Mouse (Mus musculus) midbrain, embryonic 14.5 days (tissue): ENCODE measurements around the gene Chaf1a. TPM values are rescaled to one million over a fixed set of nuclear protein-coding genes. Genes with fewer than 3 reads are reported as not detected.

ENCODE experiments used
- ATAC-seq: fragments of 200-750 bp; cut with Nextera tagmentation; 2 replicates; pipeline ENCODE4 v1.8.0; 2017; ENCODE audit warnings: moderate number of reproducible peaks, moderate library complexity; ENCODE audit not compliant: low FRiP score, low TSS enrichment
- DNase-seq: peaks from one replicate; pipeline ENCODE4 v3.0.0-alpha.2; 2015
- H3K27ac ChIP-seq: fragments of 300-500 bp; sonication (generic); replicated peaks from 2 replicates; pipeline ENCODE4 v1.5.1; 2014; ENCODE audit warnings: mild to moderate bottlenecking, low read depth, low read length, moderate library complexity
- H3K27me3 ChIP-seq: fragments of 300-500 bp; sonication (generic); 2 replicates; pipeline ENCODE4 v1.6.1; 2014; ENCODE audit warnings: low read length, control low read depth, mixed read lengths; ENCODE audit not compliant: control insufficient read depth, insufficient read depth
- H3K36me3 ChIP-seq: fragments of 300-500 bp; sonication (generic); 2 replicates; pipeline ENCODE4 v1.6.1; 2014; ENCODE audit warnings: low read length, control low read depth; ENCODE audit not compliant: control insufficient read depth, insufficient read depth
- H3K4me1 ChIP-seq: fragments of 300-500 bp; sonication (generic); 2 replicates; pipeline ENCODE4 v1.6.1; 2014; ENCODE audit warnings: mild to moderate bottlenecking, antibody characterized with exemption, low read length, control low read depth; ENCODE audit not compliant: control insufficient read depth, insufficient read depth
- H3K4me2 ChIP-seq: fragments of 300-500 bp; sonication (generic); 2 replicates; pipeline ENCODE4 v1.6.1; 2014; ENCODE audit warnings: mild to moderate bottlenecking, low read length, moderate library complexity
- H3K4me3 ChIP-seq: fragments of 300-500 bp; sonication (generic); replicated peaks from 2 replicates; pipeline ENCODE4 v1.5.1; 2014; ENCODE audit warnings: low read depth, low read length
- H3K9ac ChIP-seq: fragments of 300-500 bp; sonication (generic); replicated peaks from 2 replicates; pipeline ENCODE4 v1.6.1; 2014; ENCODE audit warnings: mild to moderate bottlenecking, low read length, moderate library complexity
- H3K9me3 ChIP-seq: fragments of 300-500 bp; sonication (generic); 2 replicates; pipeline ENCODE4 v1.6.1; 2016; ENCODE audit warnings: low read length, control low read depth, mixed read lengths; ENCODE audit not compliant: control insufficient read depth
- WGBS: fragments of 180-500 bp; shearing (Covaris S2); extraction: QIAGEN DNeasy Blood & Tissue Kit; methylation state at CpG from one replicate; pipeline ENCODE4 v1.1.7; 2014; 5-methylcytosine and 5-hydroxymethylcytosine counted together
- polyA plus RNA-seq: library from polyadenylated mRNA; unstranded; fragments of >200 nt; fragmentation: Nextera tagmentation; extraction: Ambion mirVana; gene quantifications from 2 replicates; pipeline ENCODE4 v1.2.1, GENCODE M21; 2014

Chaf1a gene
- polyA plus RNA-seq, 1 experiment from 2014 or later = 4.8 TPM

DNA sequence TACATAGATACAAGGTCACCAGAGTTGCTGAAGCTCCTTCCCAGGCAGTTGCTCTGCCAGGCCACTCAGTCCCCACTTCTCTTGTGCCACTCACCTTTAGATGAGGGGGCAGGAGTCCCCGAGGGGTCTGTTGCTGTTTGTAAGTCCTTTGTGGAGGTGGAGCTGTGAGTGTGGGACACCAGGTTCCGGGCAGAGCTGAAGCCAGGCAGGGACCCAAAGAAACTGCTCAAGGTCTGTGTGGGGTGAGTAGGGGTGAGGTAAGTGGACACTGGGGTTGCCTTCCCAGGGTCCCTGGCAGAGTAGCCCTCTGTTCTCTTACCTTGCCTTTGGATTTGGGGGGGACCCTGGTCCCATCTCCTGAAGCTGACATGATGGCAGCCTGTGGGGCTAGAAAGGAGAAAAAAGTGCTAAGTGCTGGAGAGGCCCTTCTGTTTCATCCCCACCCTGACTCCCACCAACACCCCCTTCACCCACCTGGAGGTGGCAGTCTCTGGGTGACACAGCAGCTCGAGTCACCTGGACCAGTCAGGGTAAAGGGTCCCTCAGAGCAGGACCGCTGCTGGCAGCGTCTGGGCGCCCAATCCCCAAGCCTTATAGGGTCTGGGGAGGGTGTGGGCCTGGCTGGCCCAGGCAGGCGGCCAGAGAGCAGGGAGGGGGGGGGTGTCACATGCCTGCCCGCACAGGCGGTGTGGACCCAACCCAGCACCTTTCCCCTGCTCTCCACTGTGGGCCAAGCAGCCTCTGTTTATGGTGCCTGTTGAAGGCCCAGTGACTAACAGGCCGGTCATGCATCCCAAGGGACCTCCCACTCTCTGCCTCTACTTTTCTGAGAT lies 69.2 kb downstream of the Chaf1a start, which contains the start of gene Plin4:
Gene Plin4, minus strand, starts transcription at position 585 of the 833 bp plus-strand sequence.
- H3K27me3 ChIP-seq = no peaks in the 10 kb centered on the region
- H3K9me3 ChIP-seq = no peaks in the 10 kb centered on the region
- 64% methylated on average over 10 of the region's 10 CpGs for WGBS
- no peaks in the 10 kb centered on the region for H3K4me1 ChIP-seq
- no peak within 1 kb of the TSS for H3K27ac ChIP-seq
- no peak within 1 kb of the TSS for H3K4me2 ChIP-seq
- H3K9ac ChIP-seq = no peak within 1 kb of the TSS
- H3K36me3 ChIP-seq = no peaks in the 10 kb centered on the region
- ATAC-seq (no peak), DNase-seq (no peak)
- no peak within 1 kb of the TSS for H3K4me3 ChIP-seq

DNA sequence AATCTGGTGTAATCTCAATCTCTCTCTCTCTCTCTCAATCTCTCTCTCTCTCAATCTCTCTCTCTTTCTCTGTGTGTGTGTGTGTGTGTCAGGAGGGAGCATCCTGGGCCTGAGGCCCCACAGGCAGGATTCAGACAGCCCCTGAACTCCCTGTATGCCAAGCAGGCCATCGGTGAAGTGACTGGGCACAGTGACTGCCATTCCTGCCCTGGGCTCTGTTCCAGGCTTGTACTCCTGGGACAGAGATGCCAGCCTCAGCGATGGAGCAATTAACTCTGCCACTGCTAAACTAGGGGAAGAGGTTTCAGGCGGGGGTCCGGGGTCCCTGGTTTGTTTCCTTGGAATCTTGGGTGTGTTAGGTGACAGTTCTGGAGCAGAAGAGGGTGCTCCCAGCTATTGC lies 70.3 kb downstream of the Chaf1a start:
- no peak for ATAC-seq
- no peaks in the 10 kb centered on the region for H3K36me3 ChIP-seq
- H3K4me2 ChIP-seq = no peak overlapping the region
- WGBS = 62% methylated on average over 4 of the region's 4 CpGs
- no peaks in the 10 kb centered on the region for H3K27me3 ChIP-seq
- H3K4me3 ChIP-seq = no peak overlapping the region
- no peak overlapping the region for H3K9ac ChIP-seq
- no peak for DNase-seq
- 0 out of 2 replicates have a peak overlapping the region, but pooled peaks have one; percentile 5 for H3K27ac ChIP-seq
- H3K4me1 ChIP-seq = no peaks in the 10 kb centered on the region
- no peaks in the 10 kb centered on the region for H3K9me3 ChIP-seq

DNA sequence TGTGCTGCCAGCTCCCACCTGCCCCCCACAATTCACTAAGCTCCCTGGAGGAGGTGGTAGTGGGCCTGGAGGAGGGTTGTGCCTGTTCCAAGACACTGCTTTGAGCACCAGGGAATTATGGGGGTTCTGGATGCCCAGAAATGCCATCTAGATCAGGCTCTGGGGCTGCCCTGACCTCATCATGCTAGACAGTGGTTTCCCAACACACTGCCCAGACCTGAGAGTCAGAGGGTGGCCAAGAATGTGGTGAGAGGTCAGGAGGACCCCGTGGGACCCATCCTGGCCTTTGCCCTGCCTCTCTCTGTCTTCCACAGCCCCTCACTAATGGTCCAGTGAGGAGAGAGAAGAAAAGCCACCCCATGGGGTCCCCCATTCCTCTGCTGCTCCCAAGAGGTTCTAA lies 70.8 kb downstream of the Chaf1a start:
- DNase-seq (no peak), ATAC-seq (no peak)
- 0 out of 2 replicates have a peak overlapping the region, but pooled peaks have one; percentile 5 for H3K27ac ChIP-seq
- H3K36me3 ChIP-seq = no peaks in the 10 kb centered on the region
- WGBS = 77% methylated on average over 1 of the region's 1 CpGs
- no peaks in the 10 kb centered on the region for H3K4me1 ChIP-seq
- H3K9ac ChIP-seq = no peak overlapping the region
- H3K9me3 ChIP-seq = no peaks in the 10 kb centered on the region
- H3K27me3 ChIP-seq = no peaks in the 10 kb centered on the region
- no peak overlapping the region for H3K4me3 ChIP-seq
- H3K4me2 ChIP-seq = no peak overlapping the region

DNA sequence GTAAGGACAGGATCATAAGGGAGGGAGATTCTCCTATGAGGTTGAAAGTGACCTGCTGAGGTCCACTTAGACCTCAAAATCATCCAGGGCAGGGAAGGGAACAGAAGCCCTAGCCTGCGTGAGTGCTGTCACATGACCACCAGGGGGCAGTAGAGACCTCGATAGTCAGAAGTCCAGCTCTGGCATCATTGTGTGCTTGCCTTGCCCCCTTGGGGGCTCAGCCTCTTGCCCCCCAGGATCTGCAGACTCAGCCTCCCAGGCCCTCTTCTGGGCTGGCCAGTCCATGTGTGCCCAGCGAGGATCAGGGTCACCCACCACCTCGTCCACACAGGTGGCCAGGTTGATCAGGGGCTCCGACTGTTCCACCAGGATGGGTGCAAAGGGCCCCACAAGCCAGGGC lies 71.6 kb downstream of the Chaf1a start:
- H3K9me3 ChIP-seq = no peaks in the 10 kb centered on the region
- 44% methylated on average over 5 of the region's 5 CpGs for WGBS
- no peak overlapping the region for H3K4me3 ChIP-seq
- peaks cover under 1% of the 10 kb centered on the region; the same call in 1 of the 2 replicates for H3K27me3 ChIP-seq
- no peak overlapping the region for H3K27ac ChIP-seq
- ATAC-seq (peak; percentile 39; the same call in 1 of the 2 replicates), DNase-seq (peak; percentile 88)
- no peaks in the 10 kb centered on the region for H3K36me3 ChIP-seq
- H3K4me1 ChIP-seq = no peaks in the 10 kb centered on the region
- H3K9ac ChIP-seq = no peak overlapping the region
- H3K4me2 ChIP-seq = no peak overlapping the region

DNA sequence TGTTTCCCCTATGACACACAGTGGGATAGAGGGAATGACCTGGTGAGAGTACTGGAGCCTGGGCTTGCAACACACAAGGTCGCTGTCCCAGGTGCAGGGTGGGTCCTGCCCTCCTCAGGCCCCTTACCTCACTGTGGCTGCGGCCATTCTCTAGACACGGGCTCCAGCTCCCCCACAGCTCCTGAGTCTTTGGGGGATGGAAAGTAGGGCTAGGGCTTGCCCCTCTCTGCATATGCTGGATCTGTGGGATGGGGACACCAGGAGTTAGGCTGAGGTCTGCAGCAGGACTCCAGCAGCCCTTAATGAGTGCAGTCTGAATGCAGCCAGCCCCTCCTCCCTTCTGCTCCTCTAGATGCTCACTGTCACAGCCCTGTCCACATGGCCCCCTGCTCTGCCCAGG lies 72.5 kb downstream of the Chaf1a start:
- no peak for ATAC-seq
- DNase-seq = no peak
- peaks cover 6% of the 10 kb centered on the region; the same call in 1 of the 2 replicates for H3K27me3 ChIP-seq
- WGBS = 78% methylated on average over 3 of the region's 3 CpGs
- H3K36me3 ChIP-seq = no peaks in the 10 kb centered on the region
- no peak overlapping the region for H3K4me2 ChIP-seq
- no peak overlapping the region for H3K9ac ChIP-seq
- no peaks in the 10 kb centered on the region for H3K9me3 ChIP-seq
- H3K27ac ChIP-seq = no peak overlapping the region
- no peak overlapping the region for H3K4me3 ChIP-seq
- peaks cover 4% of the 10 kb centered on the region; the same call in 1 of the 2 replicates for H3K4me1 ChIP-seq

DNA sequence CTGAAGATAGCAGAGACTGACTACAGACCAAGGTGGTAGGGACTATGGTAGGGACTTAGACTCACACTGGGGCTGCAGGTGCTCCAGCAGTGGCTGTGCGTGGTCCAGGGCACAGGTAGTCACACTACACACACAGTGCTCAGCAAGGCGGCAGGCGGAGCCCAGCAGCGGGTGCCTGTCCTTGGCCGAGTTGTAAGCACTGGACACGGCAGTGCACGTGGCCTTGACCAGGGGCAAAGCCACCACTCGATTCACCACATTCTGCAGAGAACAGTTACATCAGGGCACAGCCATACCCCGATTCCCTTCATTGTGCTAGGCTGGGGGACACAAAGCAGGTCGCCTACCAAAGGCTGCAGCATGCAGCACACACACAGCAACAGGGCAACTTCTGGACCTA lies 76.0 kb downstream of the Chaf1a start:
- no peak overlapping the region for H3K4me2 ChIP-seq

DNA sequence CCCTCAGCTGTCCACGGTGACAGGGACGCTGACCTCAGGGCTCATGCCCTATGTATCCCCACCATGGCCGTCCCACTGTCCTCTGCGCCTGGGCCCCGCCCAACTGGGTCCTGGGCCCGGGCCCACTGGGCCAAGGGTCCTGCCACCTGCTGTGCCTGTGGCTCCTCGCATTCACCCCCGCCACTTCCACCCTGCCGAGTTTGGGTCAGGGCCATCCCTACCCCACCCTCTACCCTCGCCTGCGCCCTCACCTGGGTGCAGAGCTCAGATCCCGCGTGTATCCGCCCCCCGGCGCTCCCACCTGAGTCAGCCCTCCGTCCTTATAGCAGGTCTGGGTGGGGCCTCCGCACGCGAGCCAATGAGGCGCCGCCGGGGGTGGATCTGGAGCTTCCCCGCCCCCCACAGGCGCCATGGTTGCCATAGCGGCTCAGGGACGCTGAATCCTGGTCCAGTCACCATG lies 77.0 kb downstream of the Chaf1a start, which contains the start of gene Plin5:
Gene Plin5, minus strand, starts transcription at position 346 of the 460 bp plus-strand sequence.
- Histone ChIP-seq H3K4me1 (peaks cover 4% of the 10 kb centered on the region; the same call in 1 of the 2 replicates), H3K27me3 (peaks cover 40% of the 10 kb centered on the region), H3K9ac (peak within 1 kb of the TSS; percentile 36; the same call in 1 of the 2 replicates), H3K4me3 (peak within 1 kb of the TSS; percentile 24; the same call in 1 of the 2 replicates), H3K9me3 (peaks cover 2% of the 10 kb centered on the region), H3K27ac (no peak within 1 kb of the TSS), H3K36me3 (no peaks in the 10 kb centered on the region), H3K4me2 (peak within 1 kb of the TSS; percentile 51)
- 1% methylated on average over 27 of the region's 27 CpGs for WGBS
- 0 out of 2 replicates have a peak, but pooled peaks have one; percentile 15 for ATAC-seq
- DNase-seq = peak; percentile 65

More for the DNA sequence above, 76.0 kb downstream of the Chaf1a start:
- no peak overlapping the region for H3K9ac ChIP-seq
- H3K27ac ChIP-seq = no peak overlapping the region
- peaks cover 33% of the 10 kb centered on the region; the same call in 1 of the 2 replicates for H3K27me3 ChIP-seq
- WGBS = 77% methylated on average over 10 of the region's 10 CpGs
- no peak for ATAC-seq
- H3K4me1 ChIP-seq = peaks cover 4% of the 10 kb centered on the region; the same call in 1 of the 2 replicates
- no peak for DNase-seq
- no peaks in the 10 kb centered on the region for H3K36me3 ChIP-seq
- no peak overlapping the region for H3K4me3 ChIP-seq
- no peaks in the 10 kb centered on the region for H3K9me3 ChIP-seq

- no peak overlapping the region for H3K27ac ChIP-seq
- H3K9ac ChIP-seq = no peak overlapping the region
- peaks cover 12% of the 10 kb centered on the region for H3K9me3 ChIP-seq
- H3K36me3 ChIP-seq = peaks cover 18% of the 10 kb centered on the region
- DNase-seq = no peak
- WGBS = 49% methylated on average over 12 of the region's 12 CpGs
- ATAC-seq = no peak
- H3K4me3 ChIP-seq = no peak overlapping the region
- peaks cover 48% of the 10 kb centered on the region for H3K27me3 ChIP-seq
- H3K4me1 ChIP-seq = peaks cover 4% of the 10 kb centered on the region; the same call in 1 of the 2 replicates
- no peak overlapping the region for H3K4me2 ChIP-seq
Measured at GRCm38 (mm10) chr17:56119431-56119830, 79.2 kb downstream of the Chaf1a start.
